Mouse (Mus musculus): ENCODE measurements at regions not wholly inside any gene's neighbourhood (a gene's known extent, or its start where the extent isn't known, plus 50 kb on each side); places are given as distances from the start of the nearest gene placed in this dataset.

DNA sequence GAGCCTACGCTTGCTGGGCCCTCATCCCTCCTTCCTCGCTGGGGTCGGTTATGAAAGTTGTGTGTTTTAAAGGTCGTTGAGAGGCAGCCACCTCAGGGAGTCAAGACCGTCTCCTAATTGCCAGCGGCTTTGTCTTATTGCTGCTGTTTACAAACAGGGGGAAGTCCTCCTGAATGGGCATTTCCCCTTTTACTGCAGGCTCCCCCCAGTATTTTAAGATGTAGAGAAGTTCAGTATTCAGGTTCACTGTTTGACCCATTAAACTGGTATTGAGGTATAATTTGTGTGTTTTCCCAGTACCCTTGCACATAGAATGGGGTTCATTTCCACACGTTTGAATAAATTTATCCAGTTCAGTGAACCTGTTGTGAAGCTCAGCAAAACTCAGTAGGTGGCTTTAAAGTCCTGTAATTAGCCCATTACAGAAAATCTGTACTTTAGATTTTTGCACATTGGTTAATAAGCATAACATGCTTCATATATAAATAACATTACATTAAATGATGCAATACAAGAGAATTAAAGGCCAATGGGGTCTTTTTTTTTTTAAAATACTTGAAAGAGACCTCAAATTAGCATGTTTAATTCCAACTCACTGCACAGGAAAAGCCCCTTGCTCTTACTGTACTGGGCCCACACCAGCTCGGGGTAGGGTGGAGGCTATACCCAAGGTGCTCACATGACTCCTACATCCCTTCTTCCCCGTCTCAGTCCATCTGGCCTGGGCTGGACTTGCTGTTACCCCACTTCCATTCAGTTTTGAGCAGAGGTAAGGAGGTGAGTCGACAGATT, 63.7 kb downstream of the Nkx2-1 start:
- ATAC-seq (ENCODE audit: extremely low read depth, insufficient number of reproducible peaks, low FRiP score, poor library complexity, severe bottlenecking) = no peak

GRCm38 (mm10) chr12:56470932-56471500, 65.7 kb downstream of the Nkx2-1 start:
- no peak for ATAC-seq (ENCODE audit: extremely low read depth, insufficient number of reproducible peaks, low FRiP score, poor library complexity, severe bottlenecking)

DNA sequence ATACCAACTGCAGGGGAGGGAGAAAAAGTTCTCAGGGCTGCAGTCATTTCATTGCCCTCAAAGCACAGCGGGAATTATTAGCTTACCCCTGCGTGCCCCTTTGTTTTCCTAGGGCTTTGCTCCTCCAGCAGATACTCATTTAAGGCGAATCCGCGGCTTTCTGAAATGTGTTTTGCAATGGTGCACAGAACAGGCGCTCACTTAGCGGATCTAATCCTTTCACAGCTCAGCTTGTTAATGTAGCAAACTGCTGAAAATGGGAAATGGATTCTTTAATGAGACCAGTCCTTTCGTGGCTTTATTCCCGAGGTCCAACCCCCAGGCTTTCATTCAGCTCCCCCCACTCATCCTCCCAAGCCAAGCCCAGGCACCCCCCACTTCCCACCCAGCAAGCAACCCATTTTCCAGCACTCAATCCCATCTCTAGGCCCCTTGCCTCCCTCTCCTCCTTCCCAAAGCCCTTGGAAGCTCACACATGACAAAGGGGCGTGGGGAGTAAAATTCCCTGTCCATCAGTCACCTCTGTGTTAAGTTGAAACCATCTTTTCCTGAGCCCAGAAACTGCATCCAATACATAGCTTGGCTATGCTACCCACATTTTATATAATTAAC, 77.1 kb downstream of the Nkx2-1 start:
- ATAC-seq (ENCODE audit: extremely low read depth, insufficient number of reproducible peaks, low FRiP score, poor library complexity, severe bottlenecking) = no peak

- ATAC-seq (ENCODE audit: extremely low read depth, insufficient number of reproducible peaks, low FRiP score, poor library complexity, severe bottlenecking) = no peak
Observed at GRCm38 (mm10) chr12:56458665-56459507, 77.8 kb downstream of the Nkx2-1 start.

- no peak for ATAC-seq (ENCODE audit: extremely low read depth, insufficient number of reproducible peaks, low FRiP score, poor library complexity, severe bottlenecking)
Observed at GRCm38 (mm10) chr12:56457951-56458350, 78.8 kb downstream of the Nkx2-1 start.

- no peak for ATAC-seq (ENCODE audit: extremely low read depth, insufficient number of reproducible peaks, low FRiP score, poor library complexity, severe bottlenecking)
Observed at GRCm38 (mm10) chr12:56457356-56457755, 79.4 kb downstream of the Nkx2-1 start.

DNA sequence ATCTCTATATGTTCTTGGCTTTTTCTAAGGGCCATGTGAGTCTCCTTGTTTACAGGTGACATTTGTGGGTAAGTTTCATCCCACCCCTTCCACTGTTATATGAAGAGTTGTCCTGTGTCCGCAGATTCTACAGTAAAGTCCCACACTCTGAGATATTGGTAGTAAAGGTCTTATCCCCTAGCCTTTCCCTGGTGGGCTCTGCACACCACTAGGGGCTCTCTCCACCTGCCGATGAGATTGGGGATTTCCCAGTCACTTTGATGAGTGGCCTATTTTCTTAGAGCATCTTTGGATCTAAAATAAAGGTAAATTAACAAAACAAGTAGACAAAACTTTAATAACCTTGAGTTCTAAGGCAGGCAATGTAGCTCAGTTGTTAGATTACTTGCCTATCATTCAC, 86.4 kb downstream of the Nkx2-1 start:
- no peak for ATAC-seq (ENCODE audit: extremely low read depth, insufficient number of reproducible peaks, low FRiP score, poor library complexity, severe bottlenecking)

- no peak for ATAC-seq (ENCODE audit: extremely low read depth, insufficient number of reproducible peaks, low FRiP score, poor library complexity, severe bottlenecking)
Observed at GRCm38 (mm10) chr12:56448786-56449564, 87.7 kb downstream of the Nkx2-1 start.

GRCm38 (mm10) chr12:56441166-56441817, 95.4 kb downstream of the Nkx2-1 start:
- no peak for ATAC-seq (ENCODE audit: extremely low read depth, insufficient number of reproducible peaks, low FRiP score, poor library complexity, severe bottlenecking)

GRCm38 (mm10) chr12:56440068-56440847, 94.6 kb upstream of the Mbip start:
- ATAC-seq (ENCODE audit: extremely low read depth, insufficient number of reproducible peaks, low FRiP score, poor library complexity, severe bottlenecking) = no peak

DNA sequence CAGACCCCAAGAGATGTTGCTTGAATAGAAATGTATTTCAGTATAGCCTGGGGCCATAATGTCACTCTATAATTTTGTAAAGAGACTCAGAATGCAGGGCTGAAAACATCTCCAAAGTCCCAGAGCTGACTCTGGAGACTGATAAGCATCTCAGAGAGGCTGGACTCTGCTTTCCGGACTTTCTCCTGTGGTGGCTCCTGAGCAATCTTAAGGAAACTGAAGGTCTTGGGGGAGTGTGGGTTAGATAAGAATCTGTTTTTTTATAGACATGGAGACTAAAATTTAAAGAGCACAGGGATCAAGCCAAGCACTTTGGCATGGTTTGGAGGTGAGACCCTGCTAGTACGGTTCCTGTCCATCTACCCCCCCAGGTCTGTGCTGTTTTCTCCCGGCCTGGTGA, 92.7 kb upstream of the Mbip start:
- no peak for ATAC-seq (ENCODE audit: extremely low read depth, insufficient number of reproducible peaks, low FRiP score, poor library complexity, severe bottlenecking)

DNA sequence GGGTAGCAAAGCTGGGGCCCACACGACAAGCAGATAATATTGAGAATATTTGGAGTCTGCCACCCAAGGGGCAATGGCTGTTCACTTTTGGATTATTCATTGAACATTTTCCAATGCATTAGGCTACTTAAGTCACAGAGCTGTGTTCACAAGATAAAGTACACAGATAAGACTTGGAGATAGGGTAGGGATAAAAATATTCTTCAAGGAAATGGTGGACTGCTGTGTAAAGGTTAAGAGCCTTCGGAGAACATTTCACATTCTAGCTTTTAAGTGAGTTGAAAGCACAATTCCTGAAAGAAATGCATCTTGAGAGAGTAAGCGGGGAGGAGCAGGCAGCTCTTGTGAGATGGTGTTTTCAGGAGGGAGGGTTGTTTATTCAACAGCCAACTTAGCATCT, 92.3 kb upstream of the Mbip start:
- no peak for ATAC-seq (ENCODE audit: extremely low read depth, insufficient number of reproducible peaks, low FRiP score, poor library complexity, severe bottlenecking)

- ATAC-seq (ENCODE audit: extremely low read depth, insufficient number of reproducible peaks, low FRiP score, poor library complexity, severe bottlenecking) = no peak
Observed at GRCm38 (mm10) chr12:56426681-56427246, 81.1 kb upstream of the Mbip start.

- ATAC-seq (ENCODE audit: extremely low read depth, insufficient number of reproducible peaks, low FRiP score, poor library complexity, severe bottlenecking) = no peak
Observed at GRCm38 (mm10) chr12:56416106-56416505, 70.4 kb upstream of the Mbip start.

DNA sequence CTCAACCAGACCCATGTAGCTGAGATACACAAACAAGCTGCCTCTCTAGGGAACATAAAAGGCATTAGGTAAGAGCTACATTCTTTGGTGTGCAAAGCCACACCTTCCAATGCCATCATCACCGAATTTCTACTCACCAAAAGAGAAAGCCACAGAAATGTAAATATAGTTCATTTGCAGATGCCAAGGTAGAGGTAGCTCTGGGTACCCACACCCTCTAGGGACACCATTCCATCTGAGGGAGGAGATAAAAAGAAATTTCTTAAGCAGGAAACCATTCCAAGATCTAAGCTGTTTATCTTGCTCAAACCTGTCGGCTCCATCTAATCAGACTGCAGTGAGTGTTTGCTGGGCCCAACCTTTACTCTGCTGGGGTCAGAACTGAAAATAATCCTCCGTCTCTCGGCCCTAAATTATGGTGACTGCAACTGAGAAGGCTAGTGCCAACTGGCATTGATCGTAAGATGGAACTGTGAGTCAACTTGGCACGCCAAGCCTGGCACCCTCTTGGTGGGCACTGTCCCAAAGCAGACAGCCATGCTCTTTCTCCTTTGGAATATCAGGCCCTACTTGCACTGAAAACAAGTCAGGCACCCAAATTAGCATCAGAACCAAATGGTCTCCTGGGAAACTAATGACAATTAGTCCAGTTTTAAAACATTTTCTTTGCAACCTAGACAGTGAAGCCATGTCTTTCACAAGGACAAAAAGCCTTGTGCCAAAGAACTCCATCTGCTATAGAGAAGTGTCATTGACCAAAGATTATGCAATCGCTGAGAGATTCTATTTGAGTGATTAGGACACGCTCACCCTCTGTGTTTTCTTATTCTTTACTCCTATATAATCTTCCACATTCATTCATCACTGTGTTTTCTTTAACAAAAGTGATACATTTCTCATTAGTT, 69.4 kb upstream of the Mbip start:
- no peak for ATAC-seq (ENCODE audit: extremely low read depth, insufficient number of reproducible peaks, low FRiP score, poor library complexity, severe bottlenecking)

- no peak for ATAC-seq (ENCODE audit: extremely low read depth, insufficient number of reproducible peaks, low FRiP score, poor library complexity, severe bottlenecking)
Observed at GRCm38 (mm10) chr12:56405658-56406057, 60.0 kb upstream of the Mbip start.

All from neutrophil, adult 5-6 weeks (primary cell).